Mouse (Mus musculus) kidney, adult 2 months (tissue): ENCODE measurements around the gene Ly86. TPM values are rescaled to one million over a fixed set of nuclear protein-coding genes. Genes with fewer than 3 reads are reported as not detected.

Experiments
- DNase-seq: peaks from one replicate; pipeline ENCODE4 v3.0.0; 2021
- H3K27ac ChIP-seq: fragments of 200-500 bp; 2 replicates; pipeline ENCODE4 v1.5.1; 2012; ENCODE audit warnings: low read depth, low read length, control low read depth, inconsistent platforms; ENCODE audit not compliant: insufficient read depth
- H3K27me3 ChIP-seq: fragments of 200-500 bp; replicated peaks from 2 replicates; pipeline ENCODE4 v1.6.1; 2012; ENCODE audit warnings: mild to moderate bottlenecking, moderate library complexity, low read length, inconsistent platforms; ENCODE audit not compliant: control insufficient read depth, insufficient read depth
- H3K36me3 ChIP-seq: fragments of 200-500 bp; 2 replicates; pipeline ENCODE4 v1.6.1; 2012; ENCODE audit warnings: mild to moderate bottlenecking, moderate library complexity, low read length, inconsistent platforms; ENCODE audit not compliant: control insufficient read depth, insufficient read depth
- H3K4me1 ChIP-seq: fragments of 200-500 bp; 2 replicates; pipeline ENCODE4 v1.6.1; 2011; ENCODE audit warnings: low read length; ENCODE audit not compliant: control insufficient read depth, insufficient read depth
- H3K4me3 ChIP-seq: fragments of 200-500 bp; 2 replicates; pipeline ENCODE4 v1.5.1; 2011; ENCODE audit warnings: mild to moderate bottlenecking, low read depth, low read length, control low read depth; ENCODE audit not compliant: insufficient read depth
- CTCF ChIP-seq: fragments of 200-500 bp; conservative IDR thresholded peaks from 2 replicates; pipeline ENCODE4 v1.5.1; 2011; ENCODE audit warnings: low read depth, mild to moderate bottlenecking, control low read depth, low read length, moderate library complexity, mixed read lengths; ENCODE audit not compliant: insufficient read depth, insufficient read length
- POLR2A ChIP-seq: fragments of 200-500 bp; IDR thresholded peaks from one replicate; pipeline ENCODE4 v1.6.1; 2011; ENCODE audit warnings: low read depth, low read length, control low read depth
- WGBS: fragments of 180-500 bp; shearing (Covaris S2); methylation state at CpG from one replicate; pipeline ENCODE4 v1.1.7; 2018; 5-methylcytosine and 5-hydroxymethylcytosine counted together
- polyA plus RNA-seq: library from polyadenylated mRNA; depleted of rRNA; stranded (reverse); fragments of >200 nt; gene quantifications from 2 replicates; pipeline ENCODE4 v1.2.3, GENCODE M21; 2012

Ly86 gene
- polyA plus RNA-seq, 1 experiment, result 8.4 TPM

DNA sequence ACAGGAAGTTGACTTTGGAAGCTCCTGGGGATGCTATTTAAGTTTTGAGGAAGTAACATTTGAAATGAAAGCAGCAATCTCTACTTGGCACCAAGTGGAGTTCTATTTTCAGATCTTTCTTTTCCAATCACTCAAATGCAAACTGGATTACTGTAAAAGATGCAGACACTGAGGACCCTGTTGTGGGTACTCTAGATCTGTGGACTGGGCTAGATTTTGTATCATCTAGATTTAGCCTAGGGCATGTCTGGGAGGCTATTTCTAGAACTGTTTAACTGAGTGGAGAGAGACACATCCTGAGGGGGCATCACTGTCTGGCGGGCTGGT lies 11.5 kb upstream of the Ly86 start:
- H3K4me1 ChIP-seq, result no peaks in the 10 kb centered on the region
- H3K4me3 ChIP-seq, result no peak overlapping the region
- no peak for DNase-seq
- H3K27ac ChIP-seq, result no peak overlapping the region
- no peaks in the 10 kb centered on the region for H3K27me3 ChIP-seq
- 56% methylated on average over 1 of the region's 1 CpGs for WGBS
- TF ChIP-seq CTCF, result no peak
- H3K36me3 ChIP-seq, result no peaks in the 10 kb centered on the region

DNA sequence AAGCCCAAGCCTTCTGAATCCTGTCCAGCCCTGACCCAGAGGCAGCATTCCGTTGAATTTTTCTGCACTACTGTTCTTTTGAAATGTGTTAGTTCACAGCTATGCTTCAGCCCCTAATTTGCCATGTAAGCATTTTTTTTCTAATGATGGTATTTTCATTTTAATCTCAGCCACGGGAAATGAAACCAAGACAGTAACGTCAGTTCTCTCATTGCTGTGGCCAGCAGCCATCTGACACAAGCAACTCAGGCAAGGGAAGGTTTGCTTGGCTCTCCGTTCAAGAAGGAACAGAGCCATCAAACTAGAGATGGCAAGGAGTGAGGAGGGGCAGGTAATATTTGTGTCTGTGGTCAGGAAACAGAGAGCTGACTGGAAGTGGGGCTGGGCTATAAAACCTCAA lies 7.7 kb upstream of the Ly86 start:
- Histone ChIP-seq H3K27me3 (no peaks in the 10 kb centered on the region), H3K27ac (no peak overlapping the region), H3K36me3 (no peaks in the 10 kb centered on the region), H3K4me3 (no peak overlapping the region), H3K4me1 (no peaks in the 10 kb centered on the region)
- 64% methylated on average over 4 of the region's 4 CpGs for WGBS
- no peak for DNase-seq
- no peak for TF ChIP-seq POLR2A
- no peak for TF ChIP-seq CTCF

DNA sequence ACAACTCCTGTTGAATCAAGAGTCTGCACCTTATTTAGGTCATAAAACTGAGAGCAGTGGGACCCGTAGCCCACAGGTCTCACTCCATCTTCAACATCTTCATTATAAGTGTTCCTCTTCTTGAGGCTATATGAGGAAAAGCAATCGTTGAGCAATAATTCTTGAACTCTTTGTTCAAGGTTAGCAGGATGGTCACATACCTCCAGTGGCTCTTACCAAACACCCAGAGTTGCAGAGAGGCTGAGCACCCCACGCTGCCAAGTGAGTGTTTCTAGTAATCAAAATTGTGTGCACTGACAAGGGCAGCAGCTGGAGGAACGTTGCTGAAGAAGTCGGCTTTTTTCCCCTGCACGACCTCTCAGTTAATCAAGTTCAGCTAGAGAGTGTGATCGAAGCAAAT lies 7.1 kb upstream of the Ly86 start:
- 77% methylated on average over 7 of the region's 7 CpGs for WGBS
- H3K27ac ChIP-seq, result no peak overlapping the region
- DNase-seq, result no peak
- H3K4me1 ChIP-seq, result no peaks in the 10 kb centered on the region
- no peaks in the 10 kb centered on the region for H3K27me3 ChIP-seq
- no peaks in the 10 kb centered on the region for H3K36me3 ChIP-seq
- TF ChIP-seq POLR2A, result no peak
- TF ChIP-seq CTCF, result no peak
- H3K4me3 ChIP-seq, result no peak overlapping the region

- 69% methylated on average over 1 of the region's 1 CpGs for WGBS
- DNase-seq, result no peak
- Histone ChIP-seq H3K4me3 (no peak overlapping the region), H3K4me1 (no peaks in the 10 kb centered on the region), H3K27me3 (no peaks in the 10 kb centered on the region), H3K27ac (no peak overlapping the region), H3K36me3 (no peaks in the 10 kb centered on the region)
- TF ChIP-seq POLR2A (no peak), CTCF (no peak)
Observed at GRCm38 (mm10) chr13:37342804-37343203, 2.2 kb upstream of the Ly86 start.

DNA sequence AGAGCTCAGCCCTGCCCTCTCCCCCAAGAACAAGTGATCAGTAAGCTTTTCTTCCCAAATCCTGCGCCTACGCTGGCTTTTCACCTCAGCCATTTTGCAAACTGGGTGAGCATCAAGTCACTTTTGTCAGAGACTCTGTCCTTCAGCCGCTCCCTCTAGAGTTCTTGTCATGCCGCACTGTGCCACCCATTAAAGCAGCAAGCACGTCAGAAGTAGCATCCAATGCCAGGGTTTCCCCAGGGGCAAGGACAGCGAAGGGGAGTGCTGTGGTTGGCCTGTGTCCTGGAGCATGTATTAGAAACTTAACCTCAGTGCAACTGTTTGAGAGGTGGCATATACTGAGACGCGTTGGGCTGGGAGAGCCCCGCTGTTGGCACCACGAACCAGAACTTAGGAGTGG lies 815 bp downstream of the Ly86 start:
- no peak overlapping the region for H3K27ac ChIP-seq
- no peak overlapping the region for H3K4me3 ChIP-seq
- H3K4me1 ChIP-seq, result no peaks in the 10 kb centered on the region
- DNase-seq, result no peak
- no peaks in the 10 kb centered on the region for H3K36me3 ChIP-seq
- TF ChIP-seq CTCF (no peak), POLR2A (no peak)
- no peaks in the 10 kb centered on the region for H3K27me3 ChIP-seq
- WGBS, result 81% methylated on average over 10 of the region's 10 CpGs

DNA sequence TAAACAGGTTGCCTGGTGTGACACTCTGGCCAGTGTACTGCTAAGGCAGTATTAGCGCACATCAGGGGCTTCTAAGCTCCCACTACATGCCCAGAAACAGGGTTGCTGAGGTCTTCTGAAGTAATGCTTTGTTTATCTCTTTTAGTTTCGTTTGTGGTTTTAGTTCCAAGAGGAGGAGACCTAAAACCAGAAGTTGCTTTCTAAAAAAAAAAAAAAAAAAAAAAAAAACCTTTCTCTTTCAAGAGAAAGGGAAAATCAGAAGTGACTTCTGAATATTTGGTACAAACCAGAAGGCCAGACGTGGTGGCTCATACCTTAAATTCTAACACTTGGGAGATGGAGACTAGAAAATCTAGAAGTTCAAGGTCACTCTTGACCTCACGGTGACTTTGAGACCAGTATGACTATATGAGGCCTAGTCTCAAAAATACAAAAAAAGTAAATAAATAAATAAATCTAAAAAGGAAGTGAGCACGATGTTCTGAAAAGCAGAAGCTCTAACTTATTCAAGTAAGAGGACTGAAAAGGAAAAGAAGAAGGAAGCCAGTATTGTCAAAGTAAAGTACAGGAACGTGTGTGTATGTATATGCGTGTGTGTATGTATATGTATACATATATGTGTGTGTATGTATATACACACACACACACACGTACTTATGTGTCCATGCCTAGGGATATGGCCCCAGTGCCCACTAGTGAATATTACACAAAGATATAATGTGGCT lies 3.0 kb downstream of the Ly86 start:
- TF ChIP-seq CTCF, result no peak
- no peak for TF ChIP-seq POLR2A
- no peak overlapping the region for H3K27ac ChIP-seq
- no peaks in the 10 kb centered on the region for H3K36me3 ChIP-seq
- no peak for DNase-seq
- no peaks in the 10 kb centered on the region for H3K4me1 ChIP-seq
- H3K4me3 ChIP-seq, result no peak overlapping the region
- 82% methylated on average over 8 of the region's 8 CpGs for WGBS
- H3K27me3 ChIP-seq, result no peaks in the 10 kb centered on the region

GRCm38 (mm10) chr13:37349051-37349450 lies 4.0 kb downstream of the Ly86 start:
- DNase-seq, result no peak
- Histone ChIP-seq H3K4me3 (no peak overlapping the region), H3K27ac (no peak overlapping the region), H3K27me3 (no peaks in the 10 kb centered on the region), H3K4me1 (no peaks in the 10 kb centered on the region), H3K36me3 (no peaks in the 10 kb centered on the region)
- WGBS, result 82% methylated on average over 5 of the region's 5 CpGs
- TF ChIP-seq CTCF, result no peak
- TF ChIP-seq POLR2A, result no peak
